Mouse (Mus musculus) ES-E14 (cell line): ENCODE results near the gene Tspoap1.

Source experiments
- HCFC1 ChIP-seq: IDR thresholded peaks from 2 replicates; pipeline ENCODE4 v1.6.1; 2012; ENCODE audit warnings: low read length, inconsistent platforms, borderline replicate concordance; ENCODE audit not compliant: insufficient read depth
- MAFK ChIP-seq: IDR thresholded peaks from 2 replicates; pipeline ENCODE4 v1.6.1; 2014; ENCODE audit warnings: mild to moderate bottlenecking, low read depth, low read length, inconsistent platforms; ENCODE audit not compliant: insufficient read depth
- ZC3H11A ChIP-seq: IDR thresholded peaks from 2 replicates; pipeline ENCODE4 v1.6.1; 2012; ENCODE audit warnings: low read depth, mild to moderate bottlenecking, inconsistent platforms, low read length, borderline replicate concordance
- ZNF384 ChIP-seq: IDR thresholded peaks from 2 replicates; pipeline ENCODE4 v1.6.1; 2012; ENCODE audit warnings: low read depth, low read length, inconsistent platforms

- TF ChIP-seq ZC3H11A, result no peak
- TF ChIP-seq MAFK, result no peak
- no peak for TF ChIP-seq ZNF384
- TF ChIP-seq HCFC1, result no peak
Observed at GRCm38 (mm10) chr11:87751031-87751430, 9.3 kb upstream of the Tspoap1 start.
